Mouse (Mus musculus) forebrain, embryonic 11.5 days (tissue): ENCODE data around the gene Metap2. TPM values are rescaled to one million over a fixed set of nuclear protein-coding genes. Genes with fewer than 3 reads are reported as not detected.

Source experiments
- ATAC-seq: fragments of 200-750 bp; cut with Nextera tagmentation; replicated peaks from 2 replicates; pipeline ENCODE4 v1.8.0; 2017; ENCODE audit warnings: moderate TSS enrichment; ENCODE audit not compliant: low FRiP score
- DNase-seq: peaks from one replicate; pipeline ENCODE4 v3.0.0-alpha.2; 2017; ENCODE audit warnings: low spot score
- H3K27ac ChIP-seq: fragments of 300-500 bp; sonication (generic); 2 replicates; pipeline ENCODE4 v1.5.1; 2014; ENCODE audit warnings: low read depth, low read length
- H3K27me3 ChIP-seq: fragments of 300-500 bp; sonication (generic); 2 replicates; pipeline ENCODE4 v1.6.1; 2014; ENCODE audit warnings: mild to moderate bottlenecking, low read length, mixed read lengths; ENCODE audit not compliant: control insufficient read depth, insufficient read depth
- H3K36me3 ChIP-seq: fragments of 300-500 bp; sonication (generic); 2 replicates; pipeline ENCODE4 v1.6.1; 2014; ENCODE audit warnings: mild to moderate bottlenecking, low read length, moderate library complexity, mixed read lengths; ENCODE audit not compliant: control insufficient read depth, insufficient read depth
- H3K4me1 ChIP-seq: fragments of 300-500 bp; sonication (generic); replicated peaks from 2 replicates; pipeline ENCODE4 v1.6.1; 2014; ENCODE audit warnings: low read length, mixed read lengths; ENCODE audit not compliant: control insufficient read depth, insufficient read depth
- H3K4me2 ChIP-seq: fragments of 300-500 bp; sonication (generic); 2 replicates; pipeline ENCODE4 v1.6.1; 2014; ENCODE audit warnings: low read depth, mild to moderate bottlenecking, low read length, moderate library complexity, mixed read lengths; ENCODE audit not compliant: severe bottlenecking
- H3K4me3 ChIP-seq: fragments of 300-500 bp; sonication (generic); 2 replicates; pipeline ENCODE4 v1.5.1; 2014; ENCODE audit warnings: low read depth, low read length
- H3K9ac ChIP-seq: fragments of 300-500 bp; sonication (generic); 2 replicates; pipeline ENCODE4 v1.6.1; 2014; ENCODE audit warnings: low read length
- H3K9me3 ChIP-seq: fragments of 300-500 bp; sonication (generic); 2 replicates; pipeline ENCODE4 v1.6.1; 2016; ENCODE audit warnings: low read length, mixed read lengths; ENCODE audit not compliant: control insufficient read depth
- WGBS: fragments of 180-500 bp; shearing (Covaris S2); extraction: QIAGEN DNeasy Blood & Tissue Kit; methylation state at CpG from one replicate; pipeline ENCODE4 v1.1.7; 2014; 5-methylcytosine and 5-hydroxymethylcytosine counted together
- polyA plus RNA-seq: library from polyadenylated mRNA; unstranded; fragments of >200 nt; fragmentation: Nextera tagmentation; extraction: Ambion mirVana; gene quantifications from 2 replicates; pipeline ENCODE4 v1.2.1, GENCODE M21; 2014

The Metap2 gene
- polyA plus RNA-seq, 1 experiment from 2014 or later = 237 TPM

GRCm38 (mm10) chr10:93932020-93932419 is 35.1 kb upstream of the Metap2 start:
- H3K27ac ChIP-seq = no peak overlapping the region
- ATAC-seq (no peak), DNase-seq (no peak)
- H3K36me3 ChIP-seq = no peaks in the 10 kb centered on the region
- WGBS = 76% methylated on average over 5 of the region's 5 CpGs
- H3K9me3 ChIP-seq = no peaks in the 10 kb centered on the region; the same call in 1 of the 2 replicates
- no peak overlapping the region for H3K9ac ChIP-seq
- no peaks in the 10 kb centered on the region for H3K4me1 ChIP-seq
- H3K4me3 ChIP-seq = no peak overlapping the region
- H3K27me3 ChIP-seq = no peaks in the 10 kb centered on the region
- no peak overlapping the region for H3K4me2 ChIP-seq

- H3K9me3 ChIP-seq = no peaks in the 10 kb centered on the region; the same call in 1 of the 2 replicates
- no peak overlapping the region for H3K27ac ChIP-seq
- ATAC-seq (no peak), DNase-seq (no peak)
- H3K27me3 ChIP-seq = no peaks in the 10 kb centered on the region
- 84% methylated on average over 9 of the region's 9 CpGs for WGBS
- H3K4me2 ChIP-seq = no peak overlapping the region
- no peak overlapping the region for H3K9ac ChIP-seq
- H3K36me3 ChIP-seq = no peaks in the 10 kb centered on the region
- H3K4me3 ChIP-seq = no peak overlapping the region
- H3K4me1 ChIP-seq = no peaks in the 10 kb centered on the region
Measured at GRCm38 (mm10) chr10:93931431-93931830, 34.5 kb upstream of the Metap2 start.

GRCm38 (mm10) chr10:93930236-93930824 is 33.4 kb upstream of the Metap2 start:
- Histone ChIP-seq H3K4me2 (no peak overlapping the region), H3K4me1 (no peaks in the 10 kb centered on the region), H3K9ac (no peak overlapping the region), H3K27me3 (no peaks in the 10 kb centered on the region), H3K9me3 (no peaks in the 10 kb centered on the region; the same call in 1 of the 2 replicates), H3K4me3 (no peak overlapping the region), H3K36me3 (no peaks in the 10 kb centered on the region), H3K27ac (no peak overlapping the region)
- no peak for DNase-seq
- ATAC-seq = no peak
- WGBS = 87% methylated on average over 4 of the region's 4 CpGs

- no peak for ATAC-seq
- no peak for DNase-seq
- H3K9ac ChIP-seq = no peak overlapping the region
- H3K4me3 ChIP-seq = no peak overlapping the region
- no peaks in the 10 kb centered on the region for H3K36me3 ChIP-seq
- WGBS = 90% methylated on average over 5 of the region's 5 CpGs
- H3K4me2 ChIP-seq = no peak overlapping the region
- H3K27ac ChIP-seq = no peak overlapping the region
- no peaks in the 10 kb centered on the region; the same call in 1 of the 2 replicates for H3K9me3 ChIP-seq
- no peaks in the 10 kb centered on the region for H3K27me3 ChIP-seq
- no peaks in the 10 kb centered on the region for H3K4me1 ChIP-seq
Measured at GRCm38 (mm10) chr10:93924666-93925065, 27.8 kb upstream of the Metap2 start.

GRCm38 (mm10) chr10:93921160-93921559 is 24.3 kb upstream of the Metap2 start:
- no peak for DNase-seq
- H3K4me1 ChIP-seq = no peaks in the 10 kb centered on the region

GRCm38 (mm10) chr10:93919227-93919626 is 22.3 kb upstream of the Metap2 start:
- ATAC-seq (no peak), DNase-seq (no peak)
- WGBS = 86% methylated on average over 13 of the region's 13 CpGs

More at GRCm38 (mm10) chr10:93921160-93921559, 24.3 kb upstream of the Metap2 start:
- ATAC-seq = no peak
- Histone ChIP-seq H3K36me3 (no peaks in the 10 kb centered on the region), H3K27me3 (no peaks in the 10 kb centered on the region), H3K9ac (no peak overlapping the region), H3K4me3 (no peak overlapping the region), H3K4me2 (no peak overlapping the region), H3K9me3 (no peaks in the 10 kb centered on the region), H3K27ac (no peak overlapping the region)
- WGBS = 94% methylated on average over 4 of the region's 4 CpGs

GRCm38 (mm10) chr10:93918701-93919100 is 21.8 kb upstream of the Metap2 start:
- WGBS = 70% methylated on average over 6 of the region's 6 CpGs
- DNase-seq (no peak), ATAC-seq (no peak)
- peaks cover 6% of the 10 kb centered on the region; the same call in 1 of the 2 replicates for H3K4me1 ChIP-seq
- no peaks in the 10 kb centered on the region for H3K27me3 ChIP-seq
- H3K36me3 ChIP-seq = no peaks in the 10 kb centered on the region
- no peak overlapping the region for H3K9ac ChIP-seq
- no peak overlapping the region for H3K4me2 ChIP-seq
- H3K27ac ChIP-seq = no peak overlapping the region
- H3K9me3 ChIP-seq = no peaks in the 10 kb centered on the region
- H3K4me3 ChIP-seq = no peak overlapping the region

More at GRCm38 (mm10) chr10:93919227-93919626, 22.3 kb upstream of the Metap2 start:
- no peaks in the 10 kb centered on the region for H3K27me3 ChIP-seq
- no peaks in the 10 kb centered on the region for H3K36me3 ChIP-seq
- H3K4me3 ChIP-seq = no peak overlapping the region
- no peaks in the 10 kb centered on the region for H3K9me3 ChIP-seq
- peaks cover 6% of the 10 kb centered on the region; the same call in 1 of the 2 replicates for H3K4me1 ChIP-seq
- H3K9ac ChIP-seq = no peak overlapping the region
- no peak overlapping the region for H3K27ac ChIP-seq
- H3K4me2 ChIP-seq = no peak overlapping the region

GRCm38 (mm10) chr10:93918087-93918486 is 21.2 kb upstream of the Metap2 start:
- no peak overlapping the region for H3K4me2 ChIP-seq
- WGBS = 84% methylated on average over 2 of the region's 2 CpGs
- H3K9ac ChIP-seq = no peak overlapping the region
- no peaks in the 10 kb centered on the region for H3K36me3 ChIP-seq
- no peaks in the 10 kb centered on the region for H3K9me3 ChIP-seq
- H3K27me3 ChIP-seq = no peaks in the 10 kb centered on the region
- no peak overlapping the region for H3K4me3 ChIP-seq
- H3K27ac ChIP-seq = no peak overlapping the region
- ATAC-seq = no peak
- H3K4me1 ChIP-seq = peaks cover 6% of the 10 kb centered on the region; the same call in 1 of the 2 replicates
- no peak for DNase-seq

GRCm38 (mm10) chr10:93916778-93917177 is 19.9 kb upstream of the Metap2 start:
- DNase-seq (no peak), ATAC-seq (no peak)
- WGBS = 86% methylated on average over 2 of the region's 2 CpGs
- H3K36me3 ChIP-seq = no peaks in the 10 kb centered on the region
- H3K9me3 ChIP-seq = no peaks in the 10 kb centered on the region
- H3K9ac ChIP-seq = no peak overlapping the region
- H3K27me3 ChIP-seq = no peaks in the 10 kb centered on the region
- peaks cover 6% of the 10 kb centered on the region; the same call in 1 of the 2 replicates for H3K4me1 ChIP-seq
- no peak overlapping the region for H3K4me2 ChIP-seq
- H3K27ac ChIP-seq = no peak overlapping the region
- no peak overlapping the region for H3K4me3 ChIP-seq
